Mouse (Mus musculus): Measurements from ENCODE around the gene Hic2.

The Hic2 gene

GRCm38 (mm10) chr16:17233702-17234498 is 528 bp downstream of the Hic2 start:
- in situ Hi-C loops (cut with MboI, MseI), result loop anchor here (10.0 kb wide), 1 partner anchor 531 kb away; no protein-coding TSS in a partner anchor

GRCm38 (mm10) chr16:17234499-17234895 is 1.1 kb downstream of the Hic2 start:
- in situ Hi-C loops (cut with MboI, MseI), result loop anchor here (10.0 kb wide), 1 partner anchor 530 kb away; no protein-coding TSS in a partner anchor

GRCm38 (mm10) chr16:17234916-17235665 is 1.7 kb downstream of the Hic2 start:
- in situ Hi-C loops (cut with MboI, MseI), result loop anchor here (10.0 kb wide), 1 partner anchor 530 kb away; no protein-coding TSS in a partner anchor

- in situ Hi-C loops (cut with MboI, MseI), result loop anchor here (10.0 kb wide), 1 partner anchor 527 kb away; no protein-coding TSS in a partner anchor
Measured at GRCm38 (mm10) chr16:17237634-17238033, 4.3 kb downstream of the Hic2 start.

GRCm38 (mm10) chr16:17239409-17239808 is 6.0 kb downstream of the Hic2 start:
- in situ Hi-C loops (cut with MboI, MseI), result loop anchor here (10.0 kb wide), 1 partner anchor 525 kb away; no protein-coding TSS in a partner anchor

GRCm38 (mm10) chr16:17243731-17244130 is 10.4 kb downstream of the Hic2 start:
- in situ Hi-C loops (cut with MboI, MseI), result no loop called here

- in situ Hi-C loops (cut with MboI, MseI), result no loop called here
Measured at GRCm38 (mm10) chr16:17244996-17245395, 11.6 kb downstream of the Hic2 start.

- in situ Hi-C loops (cut with MboI, MseI), result no loop called here
Measured at GRCm38 (mm10) chr16:17247727-17248126, 14.4 kb downstream of the Hic2 start.

- in situ Hi-C loops (cut with MboI, MseI), result no loop called here
Measured at GRCm38 (mm10) chr16:17249135-17249534, 15.8 kb downstream of the Hic2 start.

- in situ Hi-C loops (cut with MboI, MseI), result no loop called here
Measured at GRCm38 (mm10) chr16:17251539-17251938, 18.2 kb downstream of the Hic2 start.

GRCm38 (mm10) chr16:17252086-17252726 is 18.8 kb downstream of the Hic2 start:
- in situ Hi-C loops (cut with MboI, MseI), result no loop called here

- in situ Hi-C loops (cut with MboI, MseI), result no loop called here
Measured at GRCm38 (mm10) chr16:17252841-17253240, 19.5 kb downstream of the Hic2 start.

GRCm38 (mm10) chr16:17254005-17254597 is 20.7 kb downstream of the Hic2 start:
- in situ Hi-C loops (cut with MboI, MseI), result no loop called here

- in situ Hi-C loops (cut with MboI, MseI), result no loop called here
Measured at GRCm38 (mm10) chr16:17255270-17255669, 21.9 kb downstream of the Hic2 start.

- in situ Hi-C loops (cut with MboI, MseI), result no loop called here
Measured at GRCm38 (mm10) chr16:17257359-17257821, 24.0 kb downstream of the Hic2 start.

- in situ Hi-C loops (cut with MboI, MseI), result no loop called here
Measured at GRCm38 (mm10) chr16:17258917-17259316, 25.5 kb downstream of the Hic2 start.

- in situ Hi-C loops (cut with MboI, MseI), result no loop called here
Measured at GRCm38 (mm10) chr16:17261341-17261740, 28.0 kb downstream of the Hic2 start.

- in situ Hi-C loops (cut with MboI, MseI), result loop anchor here (5.0 kb wide), 1 partner anchor 129 kb away; no protein-coding TSS in a partner anchor
Measured at GRCm38 (mm10) chr16:17266113-17266512, 32.7 kb downstream of the Hic2 start.

- in situ Hi-C loops (cut with MboI, MseI), result loop anchor here (5.0 kb wide), 1 partner anchor 131 kb away; no protein-coding TSS in a partner anchor
Measured at GRCm38 (mm10) chr16:17267937-17268336, 34.6 kb downstream of the Hic2 start.

- in situ Hi-C loops (cut with MboI, MseI), result loop anchor here (5.0 kb wide), 2 partner anchors 63 to 133 kb away; partner anchors contain the start of gene Rimbp3
Measured at GRCm38 (mm10) chr16:17269872-17270271, 36.5 kb downstream of the Hic2 start.

- in situ Hi-C loops (cut with MboI, MseI), result loop anchor here (5.0 kb wide), 1 partner anchor 64 kb away; the partner anchor contains the start of gene Rimbp3
Measured at GRCm38 (mm10) chr16:17271124-17271523, 37.8 kb downstream of the Hic2 start.

Measured in T-helper 1 cell (primary cell).